Mouse (Mus musculus): ENCODE measurements around the gene Bri3bp.
"Not testable (repeated sequence)": the region's sequence is repeated elsewhere in the genome, so short reads cannot be mapped to it uniquely, and the experiment has no call there.

Bri3bp gene

GRCm38 (mm10) chr5:125409348-125410090 is 31.8 kb upstream of the Bri3bp start:
- peak in 1 of 2 experiments; percentile 40 for DNase-seq (ENCODE audit: low spot score in 2 of 2)

- DNase-seq (ENCODE audit: low spot score in 2 of 2) = peak; percentile 71 to 87
Observed at GRCm38 (mm10) chr5:125411972-125412530, 29.3 kb upstream of the Bri3bp start.

GRCm38 (mm10) chr5:125412536-125412935 is 28.8 kb upstream of the Bri3bp start:
- not testable (repeated sequence) for DNase-seq (ENCODE audit: low spot score in 2 of 2)

- no peak for DNase-seq (ENCODE audit: low spot score in 2 of 2)
Observed at GRCm38 (mm10) chr5:125413763-125414162, 27.6 kb upstream of the Bri3bp start.

- no peak for DNase-seq (ENCODE audit: low spot score in 2 of 2)
Observed at GRCm38 (mm10) chr5:125416183-125416582, 25.2 kb upstream of the Bri3bp start.

- no peak for DNase-seq (ENCODE audit: low spot score in 2 of 2)
Observed at GRCm38 (mm10) chr5:125418636-125419035, 22.7 kb upstream of the Bri3bp start.

- no peak for DNase-seq (ENCODE audit: low spot score in 2 of 2)
Observed at GRCm38 (mm10) chr5:125419124-125419523, 22.2 kb upstream of the Bri3bp start.

GRCm38 (mm10) chr5:125425698-125426276 is 15.6 kb upstream of the Bri3bp start:
- DNase-seq (ENCODE audit: low spot score in 2 of 2) = no peak

- DNase-seq (ENCODE audit: low spot score in 2 of 2) = no peak
Observed at GRCm38 (mm10) chr5:125426343-125426742, 15.0 kb upstream of the Bri3bp start.

- DNase-seq (ENCODE audit: low spot score in 2 of 2) = not testable (repeated sequence)
Observed at GRCm38 (mm10) chr5:125432324-125432723, 9.0 kb upstream of the Bri3bp start.

- DNase-seq (ENCODE audit: low spot score in 2 of 2) = peak; percentile 89 to 90
Observed at GRCm38 (mm10) chr5:125433793-125434337, 7.5 kb upstream of the Bri3bp start, which contains the start of gene Dhx37. TSS of gene Dhx37 (minus strand) at chr5:125434121.

GRCm38 (mm10) chr5:125434347-125434746 is 7.0 kb upstream of the Bri3bp start:
- not testable (repeated sequence) for DNase-seq (ENCODE audit: low spot score in 2 of 2)

- DNase-seq (ENCODE audit: low spot score in 2 of 2) = no peak
Observed at GRCm38 (mm10) chr5:125440583-125441233, 660 bp upstream of the Bri3bp start.

- DNase-seq (ENCODE audit: low spot score in 2 of 2) = no peak
Observed at GRCm38 (mm10) chr5:125442136-125442995, 998 bp downstream of the Bri3bp start.

GRCm38 (mm10) chr5:125443335-125443734 is 2.0 kb downstream of the Bri3bp start:
- no peak for DNase-seq (ENCODE audit: low spot score in 2 of 2)

GRCm38 (mm10) chr5:125443915-125444314 is 2.5 kb downstream of the Bri3bp start:
- DNase-seq (ENCODE audit: low spot score in 2 of 2) = no peak

- no peak for DNase-seq (ENCODE audit: low spot score in 2 of 2)
Observed at GRCm38 (mm10) chr5:125444554-125444953, 3.2 kb downstream of the Bri3bp start.

- no peak for DNase-seq (ENCODE audit: low spot score in 2 of 2)
Observed at GRCm38 (mm10) chr5:125446344-125446743, 5.0 kb downstream of the Bri3bp start.

- no peak for DNase-seq (ENCODE audit: low spot score in 2 of 2)
Observed at GRCm38 (mm10) chr5:125448026-125448425, 6.7 kb downstream of the Bri3bp start.

- no peak for DNase-seq (ENCODE audit: low spot score in 2 of 2)
Observed at GRCm38 (mm10) chr5:125448631-125449030, 7.3 kb downstream of the Bri3bp start.

GRCm38 (mm10) chr5:125449306-125449705 is 7.9 kb downstream of the Bri3bp start:
- no peak for DNase-seq (ENCODE audit: low spot score in 2 of 2)

Data from thymus, postnatal 10 days (tissue).